ENCODE assay signal across 7 mouse cellular contexts in the genomic region with DNA sequence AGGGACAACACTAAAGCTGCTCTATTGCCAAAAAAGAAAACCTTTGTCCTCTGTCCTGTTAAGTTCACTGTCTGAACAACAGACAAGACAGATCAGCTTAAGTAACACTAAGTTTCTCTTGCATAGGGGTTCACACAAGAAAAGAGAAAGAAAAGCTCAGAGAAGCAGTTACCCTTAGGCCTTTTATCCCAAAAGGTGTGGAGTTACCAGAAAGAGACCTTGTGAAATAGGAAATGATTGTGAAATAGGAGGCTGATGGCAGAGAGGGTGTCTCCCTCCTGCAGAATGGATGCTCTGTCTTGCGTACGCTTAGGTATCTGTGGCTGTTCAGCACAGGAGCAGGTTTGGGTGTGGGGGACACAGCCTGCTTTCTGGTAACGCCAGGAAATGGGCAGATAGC. TPM values are rescaled to one million over a fixed set of nuclear protein-coding genes. Genes with fewer than 3 reads are reported as not detected.
A peak's percentile ranks its signal among the peaks of the same experiment; 100 is the strongest.
DNase-seq lines count a peak whose midpoint lies in the region; ATAC-seq lines count a peak whose summit lies in the region.

No protein-coding gene starts in this region.

- H3K9me3 ChIP-seq in lung, embryonic 15.5 days = no peaks in the 10 kb centered on the region
- H3K9me3 ChIP-seq in embryonic facial prominence, embryonic 15.5 days (replicated peaks) = no peaks in the 10 kb centered on the region
- no peaks in the 10 kb centered on the region for H3K9me3 ChIP-seq in limb, embryonic 13.5 days
- no peaks in the 10 kb centered on the region for H3K9me3 ChIP-seq in stomach, embryonic 14.5 days (ENCODE audit: control insufficient read depth, low read depth, low read length)

- peak overlapping the region; percentile 92 for H3K4me2 ChIP-seq in lung, embryonic 15.5 days
- peak overlapping the region; percentile 93 for H3K4me2 ChIP-seq in embryonic facial prominence, embryonic 15.5 days (replicated peaks)
- H3K4me2 ChIP-seq in limb, embryonic 13.5 days (replicated peaks) = peak overlapping the region; percentile 100
- H3K4me2 ChIP-seq in stomach, embryonic 14.5 days (replicated peaks; ENCODE audit: low read depth, low read length) = peak overlapping the region; percentile 99

- 76% methylated on average over 3 of the region's 3 CpGs for WGBS in lung, embryonic 15.5 days
- 65% methylated on average over 3 of the region's 3 CpGs for WGBS in embryonic facial prominence, embryonic 15.5 days
- WGBS in limb, embryonic 13.5 days = 82% methylated on average over 3 of the region's 3 CpGs
- WGBS in stomach, embryonic 14.5 days = 75% methylated on average over 3 of the region's 3 CpGs

- H3K4me1 ChIP-seq in lung, embryonic 15.5 days = peaks cover 34% of the 10 kb centered on the region
- peaks cover 36% of the 10 kb centered on the region for H3K4me1 ChIP-seq in embryonic facial prominence, embryonic 15.5 days
- H3K4me1 ChIP-seq in limb, embryonic 13.5 days = peaks cover 42% of the 10 kb centered on the region
- H3K4me1 ChIP-seq in stomach, embryonic 14.5 days (ENCODE audit: control insufficient read depth, insufficient read depth, low read length) = peaks cover 17% of the 10 kb centered on the region

- no peak overlapping the region for H3K27ac ChIP-seq in lung, embryonic 15.5 days
- peak overlapping the region; percentile 34; the same call in 1 of the 2 replicates for H3K27ac ChIP-seq in embryonic facial prominence, embryonic 15.5 days (replicated peaks)
- no peak overlapping the region for H3K27ac ChIP-seq in limb, embryonic 13.5 days
- H3K27ac ChIP-seq in stomach, embryonic 14.5 days (ENCODE audit: low read length) = no peak overlapping the region

- DNase-seq in lung, postnatal 14 days = no peak
- DNase-seq in layer of hippocampus, postnatal 10 days (ENCODE audit: low spot score in 2 of 2) = no peak
- no peak for DNase-seq in embryo, embryonic 11 days

- H3K9ac ChIP-seq in lung, embryonic 15.5 days = peak overlapping the region; percentile 93
- peak overlapping the region; percentile 87 for H3K9ac ChIP-seq in embryonic facial prominence, embryonic 15.5 days
- H3K9ac ChIP-seq in limb, embryonic 13.5 days = peak overlapping the region; percentile 95
- H3K9ac ChIP-seq in stomach, embryonic 14.5 days (replicated peaks; ENCODE audit: low read depth, low read length) = peak overlapping the region; percentile 29

- peak overlapping the region; percentile 96 for H3K4me3 ChIP-seq in lung, embryonic 15.5 days
- H3K4me3 ChIP-seq in embryonic facial prominence, embryonic 15.5 days (replicated peaks) = peak overlapping the region; percentile 99
- peak overlapping the region; percentile 97 for H3K4me3 ChIP-seq in limb, embryonic 13.5 days
- peak overlapping the region; percentile 96 for H3K4me3 ChIP-seq in stomach, embryonic 14.5 days (ENCODE audit: low read depth, low read length)

- H3K27me3 ChIP-seq in lung, embryonic 15.5 days = no peaks in the 10 kb centered on the region
- H3K27me3 ChIP-seq in embryonic facial prominence, embryonic 15.5 days = no peaks in the 10 kb centered on the region
- no peaks in the 10 kb centered on the region for H3K27me3 ChIP-seq in limb, embryonic 13.5 days
- no peaks in the 10 kb centered on the region for H3K27me3 ChIP-seq in stomach, embryonic 14.5 days (ENCODE audit: control insufficient read depth, insufficient read depth, low read length)

- H3K36me3 ChIP-seq in lung, embryonic 15.5 days = peaks cover 19% of the 10 kb centered on the region
- peaks cover 20% of the 10 kb centered on the region for H3K36me3 ChIP-seq in embryonic facial prominence, embryonic 15.5 days
- peaks cover 29% of the 10 kb centered on the region for H3K36me3 ChIP-seq in limb, embryonic 13.5 days
- H3K36me3 ChIP-seq in stomach, embryonic 14.5 days (ENCODE audit: control insufficient read depth, insufficient read depth, low read length) = peaks cover 10% of the 10 kb centered on the region; the same call in 1 of the 2 replicates

- ATAC-seq in lung, embryonic 15.5 days (ENCODE audit: borderline replicate concordance, extremely low read depth, low FRiP score, low TSS enrichment) = no peak
- ATAC-seq in embryonic facial prominence, embryonic 15.5 days (ENCODE audit: insufficient number of reproducible peaks, low FRiP score, low TSS enrichment, low read depth) = no peak
- ATAC-seq in limb, embryonic 13.5 days (ENCODE audit: low FRiP score, low read depth) = no peak
- no peak for ATAC-seq in stomach, embryonic 14.5 days (ENCODE audit: insufficient number of reproducible peaks, insufficient read depth, low FRiP score, low read depth)

RNA-seq across cellular contexts. Expression of a gene that starts 1.3 kb away (rescaled TPM):
- 19.9 and 22.9 TPM in 2 replicates for polyA plus RNA-seq in lung, embryonic 15.5 days (2015; fragmentation: Nextera tagmentation; extraction: Ambion mirVana)
- polyA plus RNA-seq in embryonic facial prominence, embryonic 15.5 days (2015; fragmentation: Nextera tagmentation; extraction: Ambion mirVana) = 23.3 and 24.1 TPM in 2 replicates
- polyA plus RNA-seq in limb, embryonic 13.5 days (2015; fragmentation: Nextera tagmentation; extraction: Ambion mirVana) = 23.8 and 24.0 TPM in 2 replicates
- polyA plus RNA-seq in stomach, embryonic 14.5 days (2014; fragmentation: Nextera tagmentation; extraction: Ambion mirVana) = 18.1 and 20.3 TPM in 2 replicates
- total RNA-seq in layer of hippocampus, postnatal 10 days (2021) = 10 to 100 TPM; 24.7 to 28.6 TPM

RNA-seq across cellular contexts. Expression of a gene that starts 24.7 kb away (rescaled TPM):
- polyA plus RNA-seq in lung, embryonic 15.5 days (2015; fragmentation: Nextera tagmentation; extraction: Ambion mirVana) = 22.2 and 23.7 TPM in 2 replicates
- 37.0 and 38.3 TPM in 2 replicates for polyA plus RNA-seq in embryonic facial prominence, embryonic 15.5 days (2015; fragmentation: Nextera tagmentation; extraction: Ambion mirVana)
- 29.6 and 29.9 TPM in 2 replicates for polyA plus RNA-seq in limb, embryonic 13.5 days (2015; fragmentation: Nextera tagmentation; extraction: Ambion mirVana)
- polyA plus RNA-seq in stomach, embryonic 14.5 days (2014; fragmentation: Nextera tagmentation; extraction: Ambion mirVana) = 32.4 and 33.9 TPM in 2 replicates
- 10 to 100 TPM; 59.3 to 61.6 TPM for total RNA-seq in layer of hippocampus, postnatal 10 days (2021)

RNA-seq across cellular contexts. Expression of a gene that starts 24.7 kb away (rescaled TPM):
- polyA plus RNA-seq in lung, embryonic 15.5 days (2015; fragmentation: Nextera tagmentation; extraction: Ambion mirVana) = 0.31 and 0.39 TPM in 2 replicates
- polyA plus RNA-seq in embryonic facial prominence, embryonic 15.5 days (2015; fragmentation: Nextera tagmentation; extraction: Ambion mirVana) = 0.42 and 0.59 TPM in 2 replicates
- 0.87 and 1.7 TPM in 2 replicates for polyA plus RNA-seq in limb, embryonic 13.5 days (2015; fragmentation: Nextera tagmentation; extraction: Ambion mirVana)
- 0.20 and 0.62 TPM in 2 replicates for polyA plus RNA-seq in stomach, embryonic 14.5 days (2014; fragmentation: Nextera tagmentation; extraction: Ambion mirVana)
- total RNA-seq in layer of hippocampus, postnatal 10 days (2021) = 1 to 10 TPM; 2.9 to 3.7 TPM

RNA-seq across cellular contexts. Expression of a gene that starts 30.5 kb away (rescaled TPM):
- polyA plus RNA-seq in lung, embryonic 15.5 days (2015; fragmentation: Nextera tagmentation; extraction: Ambion mirVana) = 19.3 and 21.5 TPM in 2 replicates
- 43.6 and 55.8 TPM in 2 replicates for polyA plus RNA-seq in embryonic facial prominence, embryonic 15.5 days (2015; fragmentation: Nextera tagmentation; extraction: Ambion mirVana)
- 35.8 and 40.7 TPM in 2 replicates for polyA plus RNA-seq in limb, embryonic 13.5 days (2015; fragmentation: Nextera tagmentation; extraction: Ambion mirVana)
- polyA plus RNA-seq in stomach, embryonic 14.5 days (2014; fragmentation: Nextera tagmentation; extraction: Ambion mirVana) = 31.2 and 32.5 TPM in 2 replicates
- 100 to 1,000 TPM; 146 to 155 TPM for total RNA-seq in layer of hippocampus, postnatal 10 days (2021)

RNA-seq across cellular contexts. Expression of a gene that starts 40.5 kb away (rescaled TPM):
- polyA plus RNA-seq in lung, embryonic 15.5 days (2015; fragmentation: Nextera tagmentation; extraction: Ambion mirVana) = 241 and 245 TPM in 2 replicates
- 243 and 249 TPM in 2 replicates for polyA plus RNA-seq in embryonic facial prominence, embryonic 15.5 days (2015; fragmentation: Nextera tagmentation; extraction: Ambion mirVana)
- polyA plus RNA-seq in limb, embryonic 13.5 days (2015; fragmentation: Nextera tagmentation; extraction: Ambion mirVana) = 245 and 261 TPM in 2 replicates
- polyA plus RNA-seq in stomach, embryonic 14.5 days (2014; fragmentation: Nextera tagmentation; extraction: Ambion mirVana) = 211 and 222 TPM in 2 replicates
- total RNA-seq in layer of hippocampus, postnatal 10 days (2021) = 100 to 1,000 TPM; 453 to 458 TPM

Comparison
In these comparisons a context has a peak if more than half of its experiments do, and no peak if none do; other contexts are left out.
1. H3K9ac ChIP-seq: peak in every context shown above with its lines; median percentile 95 in limb, embryonic 13.5 days; 93 in lung, embryonic 15.5 days; 87 in embryonic facial prominence, embryonic 15.5 days; 29 in stomach, embryonic 14.5 days.